Mouse (Mus musculus) right cerebral cortex, postnatal 36 days (tissue): ENCODE results near the gene Mybbp1a.

ENCODE experiments used
- DNase-seq, 2 experiments: peaks; one replicate each; pipeline ENCODE4 v3.0.0; 2022; ENCODE audit warnings: low spot score in 2 of 2, mixed read lengths in 1 of 2

Gene Mybbp1a

DNA sequence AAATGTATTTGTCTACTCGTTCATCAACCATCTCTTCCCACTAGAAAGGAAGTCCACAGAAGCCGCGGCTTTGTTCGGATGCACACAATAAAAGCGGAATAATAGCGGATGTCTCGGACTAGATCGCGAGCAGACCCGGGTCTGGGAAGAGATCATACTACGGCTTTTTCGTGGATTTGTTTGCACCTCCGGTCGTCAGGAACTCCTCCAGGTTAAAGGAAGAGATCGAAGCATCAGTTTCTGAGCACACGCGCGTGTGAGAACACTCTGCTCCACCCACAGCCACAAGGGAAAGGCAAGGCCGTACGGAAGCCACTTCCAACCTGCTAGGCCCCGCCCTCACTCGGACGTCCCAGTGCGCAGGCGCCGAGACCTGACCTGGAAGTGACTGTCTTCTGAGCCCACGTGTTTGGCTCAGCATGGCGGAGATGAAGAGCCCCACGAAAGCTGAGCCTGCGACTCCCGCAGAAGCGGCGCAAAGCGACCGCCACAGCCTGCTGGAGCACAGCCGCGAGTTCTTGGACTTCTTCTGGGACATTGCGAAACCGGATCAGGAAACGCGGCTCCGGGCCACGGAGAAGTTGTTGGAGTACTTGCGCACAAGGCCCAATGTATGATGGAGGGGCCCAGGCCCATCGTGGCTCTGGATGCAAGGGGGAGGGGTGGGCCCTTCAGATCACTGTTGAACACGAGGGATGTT, at the start of gene Mybbp1a:
Mybbp1a (plus strand) TSS at position 391 of the 700 bp plus-strand sequence.
- peak; percentile 97 to 98 for DNase-seq

GRCm38 (mm10) chr11:72393243-72393642, 47.9 kb upstream of the Mybbp1a start:
- DNase-seq: no peak

DNA sequence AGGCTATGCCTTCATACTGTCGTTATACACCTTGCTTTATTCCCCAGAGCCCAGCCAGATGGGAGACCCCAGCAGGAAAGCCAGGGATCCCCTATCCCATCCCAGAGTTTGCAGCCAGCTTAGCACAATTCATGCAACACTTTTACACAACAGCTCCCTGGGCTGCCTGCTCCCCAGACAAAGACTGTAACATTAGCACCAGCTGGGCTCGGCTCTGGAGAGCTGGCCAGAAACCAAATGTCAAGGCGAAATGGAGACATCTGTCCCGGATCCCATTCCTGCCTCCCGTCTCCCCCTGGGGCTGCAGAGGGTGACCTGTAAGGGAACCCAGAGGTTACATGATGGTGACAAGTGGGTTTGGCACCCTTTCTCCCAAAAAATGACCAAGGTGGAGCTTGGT, 47.5 kb upstream of the Mybbp1a start:
- DNase-seq: no peak

DNA sequence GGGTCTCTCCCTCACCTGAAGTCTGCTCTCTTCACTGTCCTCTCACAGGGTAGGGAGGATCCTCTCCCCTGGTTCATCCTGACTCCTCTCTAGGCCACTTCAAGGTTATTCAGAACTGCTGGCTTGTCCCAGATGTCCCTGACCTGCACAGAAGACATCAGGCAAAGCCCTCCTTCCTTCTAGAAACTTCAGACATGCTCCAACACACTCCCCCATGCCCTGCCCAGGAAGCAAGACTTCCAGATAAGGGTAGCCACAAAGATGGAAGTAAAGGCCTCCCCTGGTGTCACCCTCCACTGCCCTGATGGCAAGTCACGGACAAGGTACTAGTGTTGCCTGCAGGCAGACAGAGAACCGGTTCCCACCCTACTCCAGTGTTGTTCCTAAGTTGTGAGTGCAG, 46.5 kb upstream of the Mybbp1a start:
- DNase-seq: no peak

DNA sequence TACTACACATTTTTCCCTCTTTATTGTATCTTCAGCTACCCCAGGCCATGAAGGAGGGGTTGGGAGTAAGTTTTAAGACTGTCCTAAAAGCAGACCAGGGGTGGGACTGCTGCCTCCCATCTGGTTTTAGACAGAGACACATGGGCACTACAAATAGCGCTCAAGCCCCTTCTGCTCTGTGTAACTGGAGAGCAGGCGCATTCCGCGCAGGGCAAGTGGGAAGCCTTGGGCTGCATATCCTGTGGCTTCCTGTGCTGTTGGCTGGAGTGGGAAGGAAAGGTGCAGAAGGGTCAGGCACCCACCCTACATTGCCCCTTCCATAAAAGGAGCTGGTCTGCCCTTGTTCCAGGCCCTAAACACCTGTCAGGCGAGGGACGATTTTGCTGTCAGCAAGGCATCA, 45.5 kb upstream of the Mybbp1a start:
- no peak for DNase-seq

GRCm38 (mm10) chr11:72396621-72397020, 44.5 kb upstream of the Mybbp1a start:
- no peak for DNase-seq

- no peak for DNase-seq
Observed at GRCm38 (mm10) chr11:72397072-72397471, 44.1 kb upstream of the Mybbp1a start.

DNA sequence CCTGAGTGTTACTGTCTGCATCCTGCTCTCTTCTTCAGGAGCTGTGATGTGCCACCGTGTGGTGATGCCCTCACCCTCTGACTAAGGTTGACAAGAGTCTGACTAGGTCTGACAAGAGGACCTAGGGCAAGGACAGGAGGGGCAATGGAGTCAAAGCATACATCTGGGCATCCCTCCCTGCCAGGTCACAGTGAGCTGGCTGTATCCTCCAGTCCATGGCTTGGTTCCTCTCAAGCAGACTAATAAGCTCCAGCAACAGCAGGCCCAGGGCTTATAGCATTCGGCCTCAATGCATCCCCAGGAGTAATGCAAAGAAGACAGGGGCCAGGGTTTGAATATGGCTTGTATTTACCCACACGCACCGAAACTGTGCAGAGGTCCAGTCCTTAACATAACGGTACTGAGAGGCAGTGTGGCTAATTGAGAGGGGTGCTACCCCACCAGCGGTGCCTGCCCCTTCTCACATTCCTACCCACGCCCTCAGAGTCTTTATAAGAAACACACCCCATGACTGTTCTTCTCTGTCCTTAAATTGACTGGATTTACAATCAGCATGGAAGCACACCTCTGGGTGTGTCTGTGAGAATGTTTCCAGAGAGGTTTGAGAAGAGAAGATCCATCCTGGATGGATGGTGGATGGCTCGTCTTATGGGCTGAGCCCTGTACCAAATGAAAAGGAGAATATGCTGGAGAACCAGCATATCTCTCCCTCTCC, 43.2 kb upstream of the Mybbp1a start:
- no peak for DNase-seq

GRCm38 (mm10) chr11:72401068-72401467, 40.1 kb upstream of the Mybbp1a start:
- DNase-seq: no peak

DNA sequence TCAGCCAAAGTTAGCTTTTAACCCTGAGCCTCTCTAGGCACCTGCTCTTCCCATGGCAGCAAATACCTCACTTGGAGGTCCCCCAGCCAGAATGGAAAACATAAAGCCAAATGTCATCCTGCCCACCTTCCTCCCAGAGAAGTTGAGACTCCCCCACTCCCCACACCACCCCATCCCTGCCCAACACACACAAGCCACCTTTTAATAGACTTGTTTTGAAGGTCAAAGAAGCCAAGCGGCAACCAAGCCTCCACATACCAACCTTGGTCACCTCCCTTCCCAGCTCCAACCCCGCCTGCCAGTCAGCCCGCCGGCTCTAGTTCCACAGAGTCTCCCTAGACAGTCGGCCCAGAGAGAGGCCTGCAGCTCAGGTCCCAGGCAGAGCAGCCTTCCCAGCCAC, 39.1 kb upstream of the Mybbp1a start:
- no peak for DNase-seq

DNA sequence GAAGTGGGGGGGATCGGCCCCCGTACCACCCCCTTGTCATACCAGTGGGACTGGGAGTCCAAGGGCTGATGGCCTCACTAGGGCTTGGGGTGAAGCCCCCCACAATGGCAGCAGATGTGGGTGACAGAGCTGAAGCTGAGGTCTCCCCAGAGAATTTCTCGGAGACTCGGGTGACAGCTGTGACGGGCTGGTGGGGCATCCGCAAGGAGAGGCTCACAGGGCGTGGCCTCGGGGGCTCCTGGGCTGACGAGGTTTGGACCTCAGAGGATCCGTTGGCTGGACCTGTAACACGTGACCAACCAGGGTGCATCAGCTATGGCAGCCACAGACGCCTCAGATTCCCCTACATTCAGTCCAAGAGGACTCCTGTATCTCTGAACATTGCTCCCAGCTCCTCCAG, 38.2 kb upstream of the Mybbp1a start:
- DNase-seq: no peak

- DNase-seq: no peak
Observed at GRCm38 (mm10) chr11:72405532-72405931, 35.6 kb upstream of the Mybbp1a start.

DNA sequence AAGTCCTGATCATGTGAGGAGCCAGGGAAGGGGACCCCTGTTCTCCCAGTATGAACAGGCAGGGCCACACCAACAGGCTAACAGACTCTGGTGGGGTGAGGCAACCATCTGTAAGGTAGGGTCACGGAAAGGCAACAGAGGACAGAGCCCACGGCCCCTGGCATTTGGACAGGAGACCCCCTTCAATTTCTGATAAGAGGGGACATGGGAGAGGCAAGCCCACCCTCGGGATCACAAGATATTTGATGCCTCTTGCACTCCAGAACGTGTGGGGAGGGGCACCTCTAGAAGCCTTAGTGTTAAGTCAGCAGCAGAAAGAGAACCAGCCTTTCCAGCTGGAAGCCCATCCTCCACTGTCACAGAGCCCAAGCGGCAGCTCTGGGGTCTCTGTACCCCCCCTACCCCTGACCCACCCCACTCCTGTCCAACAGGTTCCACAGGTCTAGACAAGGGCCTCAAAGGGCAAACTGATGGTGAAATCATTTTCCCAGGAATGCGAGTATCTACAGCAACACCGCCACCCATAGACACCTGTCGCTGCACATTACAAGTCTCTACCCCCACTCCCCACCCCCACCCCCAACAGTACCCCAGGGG, 35.0 kb upstream of the Mybbp1a start:
- no peak for DNase-seq

DNA sequence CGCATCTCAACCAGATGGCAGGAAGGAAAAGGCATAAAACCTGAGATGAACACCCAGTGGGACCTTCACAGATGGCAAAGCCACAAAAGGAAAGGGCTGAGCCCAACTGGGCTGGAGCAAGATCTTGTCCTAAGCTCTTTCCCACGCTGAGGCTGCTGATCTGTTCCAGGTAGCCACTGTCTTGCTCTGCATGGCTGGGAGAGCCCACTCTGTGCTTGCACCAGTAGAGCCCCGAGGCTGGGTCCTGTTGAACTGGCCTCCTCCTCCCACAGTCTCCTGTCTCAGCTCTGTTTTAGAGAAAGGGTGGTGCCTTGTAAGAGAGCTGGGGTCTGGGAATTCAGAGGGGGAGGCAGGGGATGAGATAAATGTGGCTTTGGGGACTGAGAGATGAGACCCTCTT, 34.1 kb upstream of the Mybbp1a start:
- DNase-seq: no peak

- DNase-seq: no peak
Observed at GRCm38 (mm10) chr11:72407574-72407973, 33.6 kb upstream of the Mybbp1a start.

- no peak for DNase-seq
Observed at GRCm38 (mm10) chr11:72408451-72409170, 32.5 kb upstream of the Mybbp1a start.

DNA sequence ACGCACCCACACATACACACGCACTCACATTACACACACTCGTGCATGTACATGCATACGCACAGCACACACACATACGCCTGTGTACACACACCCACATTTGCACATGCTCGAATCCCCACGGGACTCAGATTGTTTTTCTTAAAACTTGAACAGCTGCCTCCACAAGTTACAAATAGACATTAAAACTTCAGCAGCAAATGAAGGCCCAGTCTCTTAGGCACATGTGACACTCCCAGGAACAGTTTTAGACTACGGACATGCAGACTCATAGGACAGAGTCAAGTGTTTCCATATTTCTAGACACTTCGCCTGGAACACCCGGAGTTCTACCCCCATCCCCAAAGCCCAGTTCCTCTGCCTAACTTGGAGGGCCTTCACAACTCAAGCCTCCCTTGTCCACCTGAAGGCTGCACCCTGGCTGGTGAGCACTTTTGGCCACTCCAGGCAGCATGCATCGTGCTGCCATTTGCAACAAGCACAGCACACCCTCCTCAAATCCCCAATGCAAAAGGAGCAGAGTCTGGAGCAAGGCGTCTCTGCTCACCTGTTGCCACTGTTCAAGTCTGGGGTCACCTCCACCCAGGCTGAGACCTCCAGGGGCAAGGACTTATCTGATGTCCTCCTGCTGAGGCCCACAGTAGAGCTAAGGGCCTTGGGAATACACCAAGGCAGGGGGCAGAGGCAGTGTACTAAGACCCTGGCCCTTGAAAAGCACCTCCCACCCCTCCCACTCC, 31.3 kb upstream of the Mybbp1a start:
- no peak for DNase-seq

- DNase-seq: no peak
Observed at GRCm38 (mm10) chr11:72410521-72411092, 30.5 kb upstream of the Mybbp1a start.

DNA sequence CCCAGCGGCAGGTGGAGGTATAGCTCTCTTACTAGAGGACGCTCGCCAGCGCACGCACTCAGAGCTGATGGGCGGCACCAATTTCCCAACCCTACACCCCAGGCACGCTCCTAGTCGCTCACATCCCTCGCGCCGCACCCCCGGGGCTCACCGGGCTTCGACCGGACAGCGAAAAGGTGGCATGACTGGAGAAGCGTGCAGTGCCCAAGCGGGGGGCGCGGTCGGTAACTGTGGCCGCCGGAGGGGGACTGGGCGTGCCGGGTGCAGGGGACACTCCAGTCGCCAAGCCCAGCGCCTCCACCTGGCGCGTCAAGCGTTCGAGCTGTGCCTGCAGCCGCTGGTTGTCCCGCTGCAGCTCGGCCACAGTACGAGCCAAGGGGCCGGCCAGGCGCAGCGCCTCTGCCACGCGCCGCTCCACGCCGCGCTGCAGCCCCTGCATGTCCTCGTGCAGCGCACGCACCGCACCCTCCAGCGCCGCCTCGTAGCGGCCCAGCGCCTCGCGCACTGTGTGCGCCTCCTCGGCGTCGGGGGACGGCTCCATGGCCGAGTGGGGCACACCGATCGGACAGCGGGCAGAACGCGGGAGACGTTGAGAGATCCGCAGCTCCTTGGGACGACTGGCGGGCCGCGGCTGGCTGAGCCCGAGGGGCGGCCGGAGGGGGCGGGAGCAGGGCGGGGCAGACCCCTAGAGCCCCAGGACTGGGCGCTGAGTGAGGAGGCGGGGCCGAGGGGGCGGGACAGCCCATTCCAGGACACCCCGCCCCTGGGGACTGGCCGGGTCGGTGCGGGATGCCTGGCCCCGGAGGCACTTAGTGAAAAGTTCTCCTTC, 29.8 kb upstream of the Mybbp1a start, which contains the start of gene Smtnl2:
Smtnl2 (minus strand) TSS at position 621 of the 829 bp plus-strand sequence.
- DNase-seq: no peak

DNA sequence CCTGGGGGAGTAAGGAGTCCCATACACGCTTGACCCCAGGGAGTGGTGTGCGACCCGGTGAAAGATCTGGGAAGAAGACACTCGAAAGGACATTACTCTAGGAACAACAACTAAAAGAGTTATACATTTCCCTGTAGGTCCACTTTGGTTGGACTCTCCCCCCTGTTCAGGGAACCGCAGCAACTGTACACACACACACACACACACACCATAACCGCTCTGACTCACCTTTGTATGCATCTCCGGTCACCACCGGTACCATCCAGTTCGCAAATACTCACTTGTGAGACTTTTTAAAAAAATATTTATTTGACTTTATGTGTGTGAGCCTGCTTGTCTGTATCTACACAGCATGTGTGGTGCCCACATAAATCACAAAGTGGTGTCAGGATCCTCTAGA, 29.2 kb upstream of the Mybbp1a start:
- no peak for DNase-seq
